Comparison of ENCODE assay signal across 7 mouse cellular contexts in the genomic region with DNA sequence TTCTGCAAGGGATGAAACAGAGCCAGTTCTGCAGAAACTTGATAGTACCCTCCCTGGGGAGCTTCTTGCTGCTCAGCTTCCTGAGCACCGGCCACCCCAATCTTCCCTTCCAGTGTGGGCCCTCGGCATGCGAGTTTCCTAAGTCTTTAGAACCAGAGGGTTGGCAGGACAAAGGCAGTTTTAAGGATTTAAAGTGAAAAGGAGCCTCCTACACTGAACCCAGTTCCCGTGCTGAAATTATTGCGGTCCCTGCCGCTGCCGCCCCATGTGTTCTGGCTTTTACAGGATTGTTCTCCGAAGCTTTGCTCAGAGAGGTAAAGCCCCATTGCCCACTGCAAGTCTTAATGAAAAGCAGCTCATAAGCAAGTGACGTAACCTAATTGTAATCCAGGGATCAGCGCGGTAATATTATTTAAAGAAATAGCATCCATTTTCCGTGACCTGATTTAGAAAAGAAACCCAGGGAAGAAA. TPM values are rescaled to one million over a fixed set of nuclear protein-coding genes. Genes with fewer than 3 reads are reported as not detected.
DNase-seq lines count a peak whose midpoint lies in the region; ATAC-seq lines count a peak whose summit lies in the region.

No protein-coding gene starts in this region.

- no peak overlapping the region; the same call in 1 of the 2 replicates for H3K27ac ChIP-seq in forebrain, embryonic 15.5 days (replicated peaks)
- H3K27ac ChIP-seq in stomach, embryonic 15.5 days = no peak overlapping the region

- DNase-seq in left cerebral cortex, postnatal 36 days (ENCODE audit: low spot score in 2 of 2) = peak; percentile 13 to 17
- no peak for DNase-seq in left cerebral cortex, adult 9 months (ENCODE audit: low spot score in 2 of 2)
- peak; percentile 14 for DNase-seq in kidney, postnatal 14 days
- DNase-seq in ovary, adult 18-20 months (ENCODE audit: low spot score) = no peak

- intact Hi-C loops in left cerebral cortex, postnatal 36 days (cut with DNase I) = no loop called here

- peak overlapping the region; percentile 0; the same call in 1 of the 2 replicates for H3K9ac ChIP-seq in forebrain, embryonic 15.5 days (replicated peaks)
- no peak overlapping the region for H3K9ac ChIP-seq in stomach, embryonic 15.5 days

- no peaks in the 10 kb centered on the region for H3K36me3 ChIP-seq in forebrain, embryonic 15.5 days
- H3K36me3 ChIP-seq in stomach, embryonic 15.5 days = no peaks in the 10 kb centered on the region

- H3K9me3 ChIP-seq in forebrain, embryonic 15.5 days = no peaks in the 10 kb centered on the region
- no peaks in the 10 kb centered on the region for H3K9me3 ChIP-seq in stomach, embryonic 15.5 days

- H3K4me1 ChIP-seq in forebrain, embryonic 15.5 days = peaks cover 13% of the 10 kb centered on the region
- 0 out of 2 replicates have a peak, but pooled peaks cover 5% of the 10 kb centered on the region for H3K4me1 ChIP-seq in stomach, embryonic 15.5 days

- H3K4me2 ChIP-seq in forebrain, embryonic 15.5 days (replicated peaks) = peak overlapping the region; percentile 33
- peak overlapping the region; percentile 19; the same call in 1 of the 2 replicates for H3K4me2 ChIP-seq in stomach, embryonic 15.5 days

- peak; percentile 38; the same call in 1 of the 2 replicates for ATAC-seq in forebrain, embryonic 15.5 days (replicated peaks)
- ATAC-seq in stomach, embryonic 15.5 days (ENCODE audit: insufficient read depth, low FRiP score, low read depth) = no peak
- no peak for ATAC-seq in inflammation-experienced regulatory T-cells, adult 6 months

- WGBS in forebrain, embryonic 15.5 days = 9% methylated on average over 12 of the region's 12 CpGs
- 60% methylated on average over 12 of the region's 12 CpGs for WGBS in stomach, embryonic 15.5 days

- H3K4me3 ChIP-seq in forebrain, embryonic 15.5 days = peak overlapping the region; percentile 8
- no peak overlapping the region for H3K4me3 ChIP-seq in stomach, embryonic 15.5 days (replicated peaks)

- H3K27me3 ChIP-seq in forebrain, embryonic 15.5 days = no peaks in the 10 kb centered on the region
- H3K27me3 ChIP-seq in stomach, embryonic 15.5 days (replicated peaks) = no peaks in the 10 kb centered on the region

RNA-seq across cellular contexts. Expression of gene Ncoa1, which starts 32.6 kb away (rescaled TPM):
- total RNA-seq in left cerebral cortex, postnatal 36 days (2021) = 100 to 1,000 TPM; 104 to 110 TPM
- polyA plus RNA-seq in forebrain, embryonic 15.5 days (2015; fragmentation: Nextera tagmentation; extraction: Ambion mirVana) = 20.9 and 22.8 TPM in 2 replicates
- polyA plus RNA-seq in stomach, embryonic 15.5 days (2015; fragmentation: Nextera tagmentation; extraction: Ambion mirVana) = 8.3 and 8.8 TPM in 2 replicates
- 10 to 100 TPM in 2 of 3 experiments, 1 to 10 TPM in 1; 7.7 to 17.5 (median 14.6) TPM for polyA plus RNA-seq in inflammation-experienced regulatory T-cells, adult 6 months (2017; shearing (Covaris generic))

Comparison
In these comparisons a context has a peak if more than half of its experiments do, and no peak if none do; other contexts are left out.
1. DNase-seq: peak in left cerebral cortex, postnatal 36 days (2 of 2) and kidney, postnatal 14 days (single experiment); none in left cerebral cortex, adult 9 months (0 of 2) and ovary, adult 18-20 months (single experiment).